Mouse (Mus musculus) urinary bladder, postnatal 25 days (tissue): ENCODE results near the gene Timm13.
A peak's percentile ranks its signal among the peaks of the same experiment; 100 is the strongest.

ENCODE experiments used
- DNase-seq: peaks from one replicate; pipeline ENCODE4 v3.0.0; 2022; ENCODE audit warnings: low spot score

Timm13 gene

DNA sequence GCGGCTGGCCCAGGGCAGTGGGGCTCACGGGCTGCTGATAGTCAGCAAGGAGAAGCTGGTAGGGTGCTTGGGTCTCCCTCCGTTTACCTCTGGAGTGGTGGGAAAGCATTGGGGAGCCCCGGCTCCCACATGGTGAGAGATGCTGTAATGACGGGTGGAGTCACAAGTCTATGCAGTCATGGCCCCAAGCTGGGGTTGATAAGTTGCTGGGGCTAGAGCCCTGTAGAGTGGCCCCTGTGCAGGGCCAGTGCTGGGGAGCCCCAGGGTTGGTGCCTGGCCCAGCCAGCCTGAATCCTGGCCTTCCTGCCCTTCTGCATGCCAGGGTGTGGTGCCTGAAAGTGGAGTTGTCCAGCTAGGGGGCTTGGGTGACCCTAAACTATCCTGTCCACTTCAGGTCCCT, 38.5 kb downstream of the Timm13 start:
- no peak for DNase-seq

DNA sequence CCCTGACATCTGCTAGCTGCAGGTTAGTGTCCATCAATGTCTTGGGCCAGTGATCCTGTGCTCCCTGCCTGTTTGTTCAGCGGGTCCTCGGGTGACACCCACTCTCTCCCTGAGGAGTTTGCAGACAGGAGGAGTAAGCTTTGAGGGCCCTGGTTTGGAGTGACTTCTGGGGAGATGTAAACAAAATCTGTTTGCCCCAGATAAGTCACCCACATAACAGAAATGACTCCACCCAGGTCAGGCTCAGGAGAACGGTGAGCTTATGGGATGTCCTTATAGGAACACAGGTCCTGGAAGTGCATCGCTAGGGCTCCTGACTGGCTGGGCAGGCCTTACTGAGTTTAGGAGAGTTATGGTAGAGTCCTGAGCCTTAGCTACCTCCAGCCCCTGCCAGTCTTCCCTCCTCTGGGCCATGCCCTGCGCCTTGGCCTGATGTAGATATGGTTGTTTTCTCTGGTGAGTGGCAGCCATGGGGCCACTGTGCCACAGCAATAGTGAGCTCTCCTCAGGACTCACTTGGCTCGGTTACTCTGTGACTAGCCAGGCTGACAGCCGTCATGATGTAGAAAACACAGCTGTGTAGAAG, 42.3 kb downstream of the Timm13 start:
- no peak for DNase-seq

DNA sequence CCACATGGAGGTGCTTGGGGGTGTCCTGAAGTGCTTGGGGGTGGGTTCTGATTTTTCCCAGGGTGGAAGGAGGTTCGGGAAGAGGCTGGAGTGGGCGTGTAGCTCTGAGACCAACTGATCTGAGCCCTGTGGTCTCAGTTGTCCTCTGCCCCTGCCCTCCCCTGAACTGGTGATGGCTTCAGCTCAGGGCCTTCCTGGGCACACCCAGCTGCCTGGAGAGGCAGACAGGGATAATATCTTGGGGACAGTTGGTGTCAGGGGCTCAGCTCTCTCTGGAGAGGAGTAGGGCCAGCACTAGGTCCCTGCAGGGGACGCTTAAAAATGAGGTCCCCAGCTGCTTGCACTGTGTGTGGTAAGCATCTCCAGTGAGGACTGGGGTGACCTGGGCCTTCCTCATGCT, 42.9 kb downstream of the Timm13 start:
- DNase-seq = no peak

GRCm38 (mm10) chr10:80857386-80857785, 43.4 kb downstream of the Timm13 start:
- no peak for DNase-seq

- no peak for DNase-seq
Observed at GRCm38 (mm10) chr10:80856908-80857307, 43.9 kb downstream of the Timm13 start.

GRCm38 (mm10) chr10:80856267-80856666, 44.5 kb downstream of the Timm13 start:
- DNase-seq = no peak

GRCm38 (mm10) chr10:80855749-80856073, 45.1 kb downstream of the Timm13 start:
- DNase-seq = no peak

DNA sequence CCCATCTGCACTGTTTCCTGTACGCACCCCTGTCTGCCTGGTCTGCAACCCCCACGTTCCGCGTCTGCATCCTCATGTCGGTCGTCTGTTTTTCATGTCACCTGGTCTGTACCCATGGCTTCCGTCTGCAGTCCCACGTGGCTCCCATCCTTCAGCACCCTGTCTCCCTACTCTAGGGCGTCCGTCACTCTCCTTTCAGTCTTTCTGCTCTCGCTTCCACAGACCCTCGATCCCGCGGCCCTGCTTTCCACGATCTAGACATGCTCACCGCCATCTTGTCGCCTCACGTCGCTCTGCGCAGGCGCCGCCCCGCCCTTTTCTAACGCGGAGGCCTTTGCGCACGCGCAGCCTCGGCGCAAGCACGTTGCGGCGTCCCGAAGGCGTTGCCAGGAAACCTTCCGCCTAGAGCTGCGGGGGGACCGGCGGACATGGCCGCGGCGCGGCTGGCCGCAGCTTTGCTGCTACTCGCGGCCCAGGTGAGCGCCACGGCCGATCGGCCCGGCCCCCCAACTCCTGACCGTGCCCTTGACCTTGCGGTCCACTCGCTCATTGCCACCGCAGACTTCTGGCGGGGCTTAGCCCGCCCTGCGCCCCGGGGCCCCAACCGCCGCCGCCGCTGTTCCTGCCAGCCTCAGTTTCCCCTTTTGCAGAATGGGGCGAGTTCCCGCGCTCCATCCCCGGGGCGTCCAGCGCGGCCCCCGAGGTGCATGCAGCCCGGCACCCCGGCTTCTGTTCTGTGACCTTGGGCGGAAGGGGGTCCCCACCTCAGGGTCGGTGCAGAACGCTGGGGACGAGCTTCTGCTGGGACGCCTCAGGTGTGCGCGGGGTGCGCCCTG, 45.6 kb downstream of the Timm13 start, which contains the start of the genes Lsm7 and Sppl2b:
Gene Lsm7 (minus strand): TSS at position 297 of the 836 bp plus-strand sequence.
Gene Sppl2b (plus strand): TSS at position 363 of the 836 bp plus-strand sequence.
- DNase-seq = peak; percentile 99
